Mouse (Mus musculus) liver, embryonic 14.5 days (tissue): ENCODE measurements at regions not wholly inside any gene's neighbourhood (a gene's known extent, or its start where the extent isn't known, plus 50 kb on each side); places are given as distances from the start of the nearest gene placed in this dataset.

Experiments used
- CTCF ChIP-seq: IDR thresholded peaks from 2 replicates; pipeline ENCODE4 v1.5.1; 2016; ENCODE audit warnings: antibody characterized with exemption, low read depth, control low read depth
- EP300 ChIP-seq: IDR thresholded peaks from 2 replicates; pipeline ENCODE4 v1.6.1; 2016; ENCODE audit warnings: antibody characterized with exemption, low read depth

DNA sequence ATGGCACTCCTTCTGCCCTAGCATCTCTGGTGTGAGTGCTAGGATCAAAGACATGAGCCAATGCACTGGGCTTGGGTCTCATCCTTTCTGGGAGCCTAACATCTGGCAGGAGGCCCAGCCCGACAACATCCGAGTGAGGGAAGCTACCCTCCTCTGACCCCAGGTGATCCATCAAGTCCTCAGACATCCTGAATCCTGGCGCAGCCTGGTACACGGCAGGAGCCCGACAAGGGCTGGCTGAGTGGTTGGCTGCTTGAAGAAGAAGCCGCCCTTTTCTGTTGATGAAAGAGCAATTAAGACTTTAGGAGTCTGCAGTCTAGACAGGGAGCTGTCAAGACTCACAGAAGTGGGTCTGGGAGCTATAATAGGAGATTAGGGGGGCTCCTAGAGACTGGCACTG is 342.1 kb downstream of the Rps24 start:
- no peak for TF ChIP-seq EP300
- TF ChIP-seq CTCF, result no peak
